Mouse (Mus musculus) lung, embryonic 14.5 days (tissue): ENCODE data around the gene Brms1. TPM values are rescaled to one million over a fixed set of nuclear protein-coding genes. Genes with fewer than 3 reads are reported as not detected.
A peak's percentile ranks its signal among the peaks of the same experiment; 100 is the strongest.

ENCODE experiments used
- ATAC-seq: fragments of 200-750 bp; cut with Nextera tagmentation; 2 replicates; pipeline ENCODE4 v1.8.0; 2017; ENCODE audit warnings: mild to moderate bottlenecking, moderate TSS enrichment, moderate library complexity; ENCODE audit not compliant: insufficient read depth
- DNase-seq: peaks from one replicate; pipeline ENCODE4 v3.0.0-alpha.2; 2015
- H3K27ac ChIP-seq: fragments of 300-500 bp; sonication (generic); 2 replicates; pipeline ENCODE4 v1.5.1; 2014; ENCODE audit warnings: low read depth, mild to moderate bottlenecking, moderate library complexity
- H3K27me3 ChIP-seq: fragments of 300-500 bp; sonication (generic); 2 replicates; pipeline ENCODE4 v1.6.1; 2014; ENCODE audit warnings: low read length, control low read depth; ENCODE audit not compliant: insufficient read depth
- H3K36me3 ChIP-seq: fragments of 300-500 bp; sonication (generic); 2 replicates; pipeline ENCODE4 v1.6.1; 2014; ENCODE audit warnings: control low read depth; ENCODE audit not compliant: insufficient read depth
- H3K4me1 ChIP-seq: fragments of 300-500 bp; sonication (generic); 2 replicates; pipeline ENCODE4 v1.6.1; 2014; ENCODE audit warnings: antibody characterized with exemption, control low read depth; ENCODE audit not compliant: insufficient read depth
- H3K4me2 ChIP-seq: fragments of 300-500 bp; sonication (generic); 2 replicates; pipeline ENCODE4 v1.6.1; 2014; ENCODE audit warnings: mild to moderate bottlenecking
- H3K4me3 ChIP-seq: fragments of 300-500 bp; sonication (generic); 2 replicates; pipeline ENCODE4 v1.5.1; 2014; ENCODE audit warnings: low read depth, low read length
- H3K9ac ChIP-seq: fragments of 300-500 bp; sonication (generic); 2 replicates; pipeline ENCODE4 v1.6.1; 2014
- H3K9me3 ChIP-seq: fragments of 300-500 bp; sonication (generic); 2 replicates; pipeline ENCODE4 v1.6.1; 2016; ENCODE audit warnings: low read depth, low read length, control low read depth
- CTCF ChIP-seq: IDR thresholded peaks from 2 replicates; pipeline ENCODE4 v1.5.1; 2016; ENCODE audit warnings: antibody characterized with exemption, low read depth
- WGBS: fragments of 180-500 bp; shearing (Covaris S2); extraction: QIAGEN DNeasy Blood & Tissue Kit; methylation state at CpG from one replicate; pipeline ENCODE4 v1.1.7; 2014; 5-methylcytosine and 5-hydroxymethylcytosine counted together
- polyA plus RNA-seq: library from polyadenylated mRNA; unstranded; fragments of >200 nt; fragmentation: Nextera tagmentation; extraction: Ambion mirVana; gene quantifications from 2 replicates; pipeline ENCODE4 v1.2.1, GENCODE M21; 2014

The Brms1 gene
- polyA plus RNA-seq, 1 experiment from 2014 or later, result 43.4 TPM

DNA sequence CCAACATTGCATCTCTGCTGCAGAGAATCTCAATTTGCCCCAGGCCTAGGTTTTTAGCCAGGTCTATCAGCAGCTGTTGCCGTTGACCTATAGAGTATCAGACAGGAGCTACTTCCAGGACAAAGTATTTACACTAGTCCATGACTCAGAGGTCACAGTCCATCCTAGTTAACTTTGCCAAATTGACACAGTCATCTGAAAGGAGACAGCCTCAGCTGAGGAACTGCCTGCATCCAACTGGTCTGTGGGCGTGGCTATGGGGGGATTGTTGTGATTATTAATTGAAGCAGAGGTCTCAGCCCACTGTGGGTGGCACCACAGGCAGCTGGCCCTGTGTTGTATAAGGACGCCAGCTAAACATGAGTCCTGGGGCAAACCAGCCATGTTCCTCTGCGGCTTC, 36.2 kb upstream of the Brms1 start:
- WGBS, result 60% methylated on average over 4 of the region's 4 CpGs
- ATAC-seq, result no peak
- DNase-seq, result no peak

DNA sequence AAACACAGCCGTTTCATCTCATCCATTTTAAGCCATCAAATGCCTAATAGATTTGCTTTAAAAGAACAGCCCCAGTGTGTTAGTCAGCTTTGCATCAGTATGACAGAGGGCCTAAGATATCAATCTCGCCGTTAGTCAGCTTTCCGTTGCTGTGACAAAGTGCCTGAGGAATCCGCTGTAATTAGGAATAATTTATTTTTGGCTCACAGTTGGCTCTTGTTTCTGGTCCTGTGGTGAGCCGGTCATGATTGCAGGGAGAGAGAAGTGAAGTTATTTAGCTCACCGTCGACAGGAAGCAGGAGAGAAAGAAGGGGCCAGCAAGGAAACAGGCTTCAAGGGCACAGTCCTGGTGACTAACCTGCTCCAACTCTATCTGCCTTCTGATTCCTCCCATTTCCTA, 28.0 kb upstream of the Brms1 start:
- Histone ChIP-seq H3K9me3 (no peaks in the 10 kb centered on the region), H3K9ac (no peak overlapping the region), H3K27ac (no peak overlapping the region), H3K4me3 (no peak overlapping the region), H3K4me2 (no peak overlapping the region), H3K36me3 (no peaks in the 10 kb centered on the region), H3K4me1 (peaks cover 8% of the 10 kb centered on the region), H3K27me3 (no peaks in the 10 kb centered on the region)
- no peak for DNase-seq
- TF ChIP-seq CTCF, result no peak
- ATAC-seq, result no peak
- WGBS, result 56% methylated on average over 8 of the region's 8 CpGs

More for the DNA sequence above, 36.2 kb upstream of the Brms1 start:
- Histone ChIP-seq H3K27ac (no peak overlapping the region), H3K4me2 (no peak overlapping the region), H3K9ac (no peak overlapping the region), H3K36me3 (no peaks in the 10 kb centered on the region), H3K9me3 (no peaks in the 10 kb centered on the region), H3K27me3 (no peaks in the 10 kb centered on the region), H3K4me1 (peaks cover 7% of the 10 kb centered on the region; the same call in 1 of the 2 replicates), H3K4me3 (no peak overlapping the region)
- TF ChIP-seq CTCF, result no peak

DNA sequence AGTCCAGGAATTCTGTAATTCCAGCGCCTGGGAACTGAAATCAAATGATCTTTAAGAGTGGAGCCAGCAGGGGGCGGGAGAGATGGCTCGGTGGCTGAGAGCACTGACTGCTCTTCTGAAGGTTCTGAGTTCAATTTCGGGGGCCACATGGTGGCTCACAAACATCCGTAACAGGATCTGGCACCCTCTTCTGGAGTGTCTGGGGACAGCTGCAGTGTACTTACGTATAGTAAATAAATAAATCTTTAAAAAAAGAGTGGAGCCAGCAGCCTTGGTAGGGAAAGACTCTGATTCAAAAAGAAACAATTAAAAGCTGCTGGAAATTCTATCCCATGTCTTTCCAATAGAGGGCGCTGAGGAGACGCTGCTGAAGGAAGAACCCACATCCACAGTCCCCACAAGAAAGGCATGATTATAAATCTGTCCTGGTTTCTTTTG, 26.2 kb upstream of the Brms1 start:
- peak; percentile 78 for DNase-seq
- Histone ChIP-seq H3K27ac (no peak overlapping the region), H3K9ac (no peak overlapping the region), H3K4me1 (peaks cover 8% of the 10 kb centered on the region), H3K36me3 (no peaks in the 10 kb centered on the region), H3K9me3 (no peaks in the 10 kb centered on the region), H3K4me2 (no peak overlapping the region), H3K27me3 (no peaks in the 10 kb centered on the region), H3K4me3 (no peak overlapping the region)
- 14% methylated on average over 8 of the region's 8 CpGs for WGBS
- no peak for ATAC-seq
- TF ChIP-seq CTCF, result peak; percentile 60

DNA sequence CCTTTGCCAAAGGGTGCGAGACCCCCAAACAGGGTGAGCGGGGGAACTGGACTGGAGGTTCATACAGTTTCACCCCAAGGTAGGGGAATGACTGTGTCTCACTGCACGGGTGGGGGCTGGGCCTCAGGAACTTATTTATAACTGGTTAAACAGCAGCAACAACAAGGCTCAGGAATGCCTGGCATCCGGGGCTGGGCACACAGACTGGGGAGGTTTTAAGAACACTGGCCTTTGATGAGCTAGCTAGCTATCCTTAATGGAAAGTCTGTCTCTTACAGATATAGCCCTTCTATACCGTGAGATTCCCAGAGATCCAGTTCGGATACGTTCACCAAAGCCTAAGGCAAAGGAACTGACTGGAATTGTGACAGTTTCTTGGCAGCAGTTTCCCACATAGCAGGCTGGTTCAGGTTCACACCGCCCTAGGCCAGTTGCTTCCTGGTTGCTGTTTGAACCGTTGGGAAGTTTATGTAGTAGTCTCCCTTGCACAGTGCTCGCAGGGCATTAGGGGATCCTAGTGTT, 24.9 kb upstream of the Brms1 start:
- Histone ChIP-seq H3K27ac (peak overlapping the region; percentile 61), H3K4me2 (peak overlapping the region; percentile 40), H3K27me3 (no peaks in the 10 kb centered on the region), H3K9me3 (no peaks in the 10 kb centered on the region), H3K9ac (no peak overlapping the region; the same call in 1 of the 2 replicates), H3K4me3 (no peak overlapping the region), H3K4me1 (peaks cover 8% of the 10 kb centered on the region), H3K36me3 (no peaks in the 10 kb centered on the region)
- ATAC-seq, result peak; percentile 62
- no peak for TF ChIP-seq CTCF
- peak; percentile 62 for DNase-seq
- 23% methylated on average over 10 of the region's 10 CpGs for WGBS

DNA sequence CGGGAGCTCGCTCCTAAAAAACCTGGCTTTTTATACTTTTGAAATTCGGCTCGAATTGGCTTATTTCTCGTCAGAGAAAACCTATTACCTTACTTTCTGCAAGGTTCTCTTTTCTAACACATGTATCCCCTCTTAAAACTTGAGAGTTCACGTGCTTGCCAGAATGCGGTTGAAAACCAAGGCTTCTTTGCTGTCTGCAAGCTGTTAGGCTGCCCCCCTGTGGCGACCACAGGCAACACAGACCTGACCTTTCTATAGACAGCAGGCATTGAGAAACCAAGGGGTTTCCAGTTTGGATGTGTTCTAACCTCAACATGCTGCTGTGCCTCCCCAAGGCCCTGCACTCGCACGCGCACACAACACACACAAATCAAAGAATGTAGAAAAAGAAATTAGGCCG, 24.4 kb upstream of the Brms1 start:
- H3K4me1 ChIP-seq, result peaks cover 8% of the 10 kb centered on the region
- H3K4me2 ChIP-seq, result peak overlapping the region; percentile 40
- no peaks in the 10 kb centered on the region for H3K36me3 ChIP-seq
- ATAC-seq (no peak; the same call in 1 of the 2 replicates), DNase-seq (peak; percentile 89)
- no peak overlapping the region for H3K9ac ChIP-seq
- no peaks in the 10 kb centered on the region for H3K27me3 ChIP-seq
- peak overlapping the region; percentile 61 for H3K27ac ChIP-seq
- no peak overlapping the region for H3K4me3 ChIP-seq
- no peaks in the 10 kb centered on the region for H3K9me3 ChIP-seq
- 25% methylated on average over 12 of the region's 12 CpGs for WGBS
- TF ChIP-seq CTCF, result peak; percentile 79

DNA sequence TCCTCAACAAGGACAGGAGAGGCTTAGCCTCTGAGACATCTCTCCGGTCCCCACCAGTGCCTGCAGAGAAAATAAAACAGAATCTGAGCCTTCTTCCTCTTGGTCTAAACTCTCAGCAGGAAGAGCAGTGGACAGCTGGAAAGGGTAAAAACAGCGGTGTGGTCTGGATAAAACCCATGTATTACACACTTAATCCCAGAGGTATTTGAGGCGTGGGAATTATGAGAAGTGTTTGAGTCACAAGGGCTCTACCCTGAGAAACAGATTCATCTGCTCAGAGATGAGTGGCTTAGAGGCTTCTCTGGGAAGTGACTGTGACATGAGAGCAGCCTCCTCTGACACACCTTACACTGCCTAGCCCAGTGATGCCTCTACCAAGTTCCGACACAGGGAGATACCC, 23.5 kb upstream of the Brms1 start:
- no peak for DNase-seq
- Histone ChIP-seq H3K4me2 (no peak overlapping the region), H3K4me1 (peaks cover 8% of the 10 kb centered on the region), H3K9me3 (no peaks in the 10 kb centered on the region), H3K27ac (no peak overlapping the region), H3K9ac (no peak overlapping the region), H3K4me3 (no peak overlapping the region), H3K27me3 (no peaks in the 10 kb centered on the region), H3K36me3 (no peaks in the 10 kb centered on the region)
- no peak for TF ChIP-seq CTCF
- ATAC-seq, result no peak
- WGBS, result 81% methylated on average over 4 of the region's 4 CpGs

DNA sequence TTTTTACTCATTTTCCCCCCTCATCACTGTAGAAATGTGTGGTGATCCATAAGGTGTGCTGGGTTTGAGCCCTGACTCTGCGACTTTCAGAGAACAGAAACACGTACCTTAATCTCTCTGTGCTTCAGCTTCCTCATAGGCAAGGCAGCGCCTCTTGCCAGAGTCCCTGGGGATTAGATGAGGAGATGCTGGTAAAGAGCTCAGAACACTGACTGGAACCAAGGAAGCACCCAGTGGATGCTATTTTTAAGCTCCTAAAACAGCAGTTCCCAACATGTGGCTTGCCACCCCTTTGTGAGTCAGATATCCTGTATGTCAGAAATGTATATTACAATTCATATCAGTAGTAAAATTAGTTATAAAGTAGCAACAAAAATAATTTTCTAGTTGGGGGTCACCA, 23.0 kb upstream of the Brms1 start:
- Histone ChIP-seq H3K9ac (no peak overlapping the region), H3K9me3 (no peaks in the 10 kb centered on the region), H3K4me3 (no peak overlapping the region), H3K36me3 (no peaks in the 10 kb centered on the region), H3K27me3 (no peaks in the 10 kb centered on the region), H3K4me1 (peaks cover 8% of the 10 kb centered on the region), H3K27ac (no peak overlapping the region), H3K4me2 (no peak overlapping the region)
- no peak for TF ChIP-seq CTCF
- DNase-seq (no peak), ATAC-seq (no peak)
- 73% methylated on average over 3 of the region's 3 CpGs for whole genome bisulfite sequencing
